Mouse (Mus musculus): ENCODE results near the gene Hdac1.

- TF ChIP-seq CTCF (IDR thresholded peaks at IDR 0.05; ENCODE audit: extremely low read depth, insufficient read depth, low read length) (no peak), POLR2A (IDR thresholded peaks at IDR 0.05; ENCODE audit: extremely low read depth, insufficient read depth, low read length) (peak; percentile 44; the same call in 1 of the 2 replicates)
These were observed 29.3 kb downstream of the Hdac1 start, which contains the start of gene Marcksl1 for GRCm38 (mm10) chr4:129513086-129513767.
